In the genomic region with DNA sequence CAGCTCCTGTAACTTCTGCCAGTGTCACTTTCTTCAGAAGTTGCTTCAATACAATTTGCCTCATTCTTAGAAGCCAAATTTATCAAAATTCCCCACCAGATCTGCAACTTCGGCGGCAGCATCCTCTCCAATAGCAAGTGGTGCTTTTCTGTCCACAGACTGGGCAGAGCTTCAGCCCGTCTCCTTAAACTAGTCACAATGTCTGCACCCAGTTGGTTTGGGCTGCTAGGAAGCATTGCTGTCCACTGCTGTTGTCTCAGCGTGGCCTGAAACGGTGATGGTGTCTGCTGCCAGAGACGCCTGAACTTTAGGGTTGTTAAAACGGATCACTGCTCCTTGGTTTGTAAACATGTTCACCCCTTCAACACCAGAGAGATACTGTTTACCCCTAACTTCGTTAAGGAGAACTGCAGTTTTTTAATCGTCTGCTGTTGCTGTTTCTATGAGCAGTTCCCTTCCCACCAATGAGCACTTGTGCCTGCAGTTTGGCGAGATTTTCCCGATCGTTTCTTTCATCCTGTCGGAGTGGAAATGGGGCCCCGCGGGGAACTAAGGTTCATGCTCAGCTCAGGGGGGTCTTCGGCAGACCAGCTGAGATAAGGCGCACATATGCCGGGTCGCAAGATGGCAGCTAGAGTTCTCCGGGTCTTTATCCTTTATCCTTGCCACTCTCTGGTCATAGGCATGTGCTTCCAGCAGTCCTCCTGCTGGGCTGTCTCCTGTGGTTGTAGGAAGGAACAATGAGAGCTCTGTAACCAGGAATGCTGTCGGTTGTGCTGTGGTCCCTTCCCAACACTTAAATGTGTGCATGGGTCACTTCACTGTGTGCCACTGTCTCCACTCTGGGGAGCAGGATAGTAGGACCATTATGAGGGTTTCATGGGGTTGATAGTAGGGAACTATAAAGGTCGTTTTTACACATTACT, we compare ENCODE assay signal across 10 mouse cellular contexts. TPM values are rescaled to one million over a fixed set of nuclear protein-coding genes. Genes with fewer than 3 reads are reported as not detected.
DNase-seq lines count a peak whose midpoint lies in the region; ATAC-seq lines count a peak whose summit lies in the region.
"Had no signal": no experiment of that assay in that cellular context is flagged by ENCODE, and none has a peak within 500 bp of the region (broad histone marks: within the 10 kb centered on the region; RNA-seq: fewer than 3 reads in every experiment).

No protein-coding gene starts in this region.

- H3K4me2 ChIP-seq in lung, embryonic 15.5 days: peak overlapping the region; percentile 34; the same call in 1 of the 2 replicates
- H3K4me2 ChIP-seq in limb, embryonic 12.5 days: peak overlapping the region; percentile 41
- H3K4me2 ChIP-seq: liver, embryonic 15.5 days had no signal

- peak; percentile 34 to 44 for DNase-seq in cerebellum, postnatal 14 days
- DNase-seq in cerebellum, adult 8-10 months: no peak
- no peak for DNase-seq in lung, postnatal 36 days
- peak; percentile 88 for DNase-seq in retina, postnatal 1 day
- no peak for DNase-seq in thymus, postnatal 14 days
- DNase-seq: thymus, adult 18-20 months had no signal

- H3K36me3 ChIP-seq in lung, embryonic 15.5 days: no peaks in the 10 kb centered on the region
- no peaks in the 10 kb centered on the region for H3K36me3 ChIP-seq in limb, embryonic 12.5 days
- H3K36me3 ChIP-seq: liver, embryonic 15.5 days had no signal

- WGBS in lung, embryonic 15.5 days: 26% methylated on average over 22 of the region's 22 CpGs
- 36% methylated on average over 22 of the region's 22 CpGs for WGBS in limb, embryonic 12.5 days

- H3K4me1 ChIP-seq in lung, embryonic 15.5 days: 0 out of 2 replicates have a peak, but pooled peaks cover 3% of the 10 kb centered on the region
- peaks cover 8% of the 10 kb centered on the region for H3K4me1 ChIP-seq in limb, embryonic 12.5 days (replicated peaks)
- H3K4me1 ChIP-seq: liver, embryonic 15.5 days had no signal

- no peak overlapping the region for H3K9ac ChIP-seq in lung, embryonic 15.5 days
- no peak overlapping the region; the same call in 1 of the 2 replicates for H3K9ac ChIP-seq in limb, embryonic 12.5 days (replicated peaks)
- H3K9ac ChIP-seq: liver, embryonic 15.5 days had no signal

- ATAC-seq in lung, embryonic 15.5 days (ENCODE audit: borderline replicate concordance, extremely low read depth, low FRiP score, low TSS enrichment): no peak
- peak; percentile 66; the same call in 1 of the 2 replicates for ATAC-seq in limb, embryonic 12.5 days (ENCODE audit: insufficient number of reproducible peaks, insufficient read depth, low FRiP score, low TSS enrichment, low read depth)
- no peak for ATAC-seq in CD4-positive, CD25-positive, alpha-beta regulatory T cell, adult 4 months

- peaks cover 10% of the 10 kb centered on the region; the same call in 1 of the 2 replicates for H3K27me3 ChIP-seq in lung, embryonic 15.5 days
- H3K27me3 ChIP-seq in limb, embryonic 12.5 days: no peaks in the 10 kb centered on the region

- H3K27ac ChIP-seq in lung, embryonic 15.5 days: no peak overlapping the region
- H3K27ac ChIP-seq in limb, embryonic 12.5 days: peak overlapping the region; percentile 47
- H3K27ac ChIP-seq: liver, embryonic 15.5 days had no signal

- no peaks in the 10 kb centered on the region for H3K9me3 ChIP-seq in lung, embryonic 15.5 days
- peaks cover 4% of the 10 kb centered on the region; the same call in 1 of the 2 replicates for H3K9me3 ChIP-seq in limb, embryonic 12.5 days
- H3K9me3 ChIP-seq: liver, embryonic 15.5 days had no signal

- no peak overlapping the region for H3K4me3 ChIP-seq in lung, embryonic 15.5 days
- H3K4me3 ChIP-seq in limb, embryonic 12.5 days (replicated peaks): 0 out of 2 replicates have a peak overlapping the region, but pooled peaks have one; percentile 11
- H3K4me3 ChIP-seq: liver, embryonic 15.5 days had no signal

RNA-seq across cellular contexts. Expression of a gene that starts 7.7 kb away (rescaled TPM):
- polyA plus RNA-seq in lung, embryonic 15.5 days (2015; fragmentation: Nextera tagmentation; extraction: Ambion mirVana): 1.0 and 1.2 TPM in 2 replicates
- 3.3 and 3.8 TPM in 2 replicates for polyA plus RNA-seq in limb, embryonic 12.5 days (2016; fragmentation: Nextera tagmentation; extraction: Ambion mirVana)
- polyA plus RNA-seq in CD4-positive, CD25-positive, alpha-beta regulatory T cell, adult 4 months (2017; shearing (Covaris generic)): not detected

RNA-seq across cellular contexts. Expression of a gene that starts 20.8 kb away (rescaled TPM):
- 80.2 and 82.4 TPM in 2 replicates for polyA plus RNA-seq in lung, embryonic 15.5 days (2015; fragmentation: Nextera tagmentation; extraction: Ambion mirVana)
- polyA plus RNA-seq in limb, embryonic 12.5 days (2016; fragmentation: Nextera tagmentation; extraction: Ambion mirVana): 94.1 and 96.7 TPM in 2 replicates
- 10 to 100 TPM; 13.7 to 15.0 TPM for polyA plus RNA-seq in CD4-positive, CD25-positive, alpha-beta regulatory T cell, adult 4 months (2017; shearing (Covaris generic))

Comparison
In these comparisons a context has a peak if more than half of its experiments do, and no peak if none do; other contexts are left out.
1. DNase-seq: peak in cerebellum, postnatal 14 days (2 of 2) and retina, postnatal 1 day (single experiment); none in cerebellum, adult 8-10 months (single experiment), lung, postnatal 36 days (single experiment) and thymus, postnatal 14 days (single experiment).